Mouse (Mus musculus): ENCODE measurements around the gene Arhgef40. TPM values are rescaled to one million over a fixed set of nuclear protein-coding genes. Genes with fewer than 3 reads are reported as not detected.

Arhgef40 gene
- polyA plus RNA-seq, 1 experiment from 2014 or later: 92.6 TPM

DNA sequence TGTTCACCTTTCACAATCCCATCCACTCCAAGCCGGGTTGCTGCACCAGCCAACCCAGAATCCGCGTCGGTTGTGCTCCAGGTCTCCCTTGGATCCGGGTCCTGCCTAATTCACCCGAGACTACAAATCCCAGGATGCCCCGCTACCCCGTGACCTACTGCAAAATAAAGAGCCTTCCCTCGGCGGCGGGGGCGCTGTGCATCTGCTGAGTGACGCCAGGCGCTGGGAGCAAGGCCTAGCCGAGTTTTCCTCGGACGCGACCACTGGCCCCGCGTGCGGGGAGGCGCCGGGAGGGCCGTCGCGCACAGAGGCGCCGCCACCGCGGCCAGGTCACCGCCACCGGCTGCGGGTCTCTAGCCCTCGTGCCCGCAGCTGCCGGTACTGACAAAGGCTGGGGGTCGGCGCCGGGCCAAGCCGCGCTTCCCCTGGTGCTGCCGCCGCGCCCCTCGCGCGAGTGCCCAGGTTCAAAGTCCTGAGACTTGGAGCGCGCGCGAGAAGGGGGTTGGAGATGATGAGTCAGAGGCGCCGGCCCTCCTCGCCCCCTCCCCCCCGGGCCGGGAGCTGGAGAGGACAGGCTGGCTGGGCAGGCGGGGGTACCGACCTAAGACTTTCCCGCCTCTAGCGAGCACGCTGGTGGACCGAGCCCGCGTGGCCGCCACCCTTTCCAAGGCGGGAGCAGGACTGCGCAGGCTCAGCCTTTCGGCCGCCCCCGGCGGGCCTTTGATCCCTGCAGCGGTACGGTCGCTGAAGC is 35.2 kb downstream of the Arhgef40 start:
- H3K4me3 ChIP-seq (replicated peaks; ENCODE audit: low read length): peak overlapping the region; percentile 70
- H3K27me3 ChIP-seq (ENCODE audit: control insufficient read depth, insufficient read depth, low read length): no peaks in the 10 kb centered on the region
- peak overlapping the region; percentile 77 for H3K4me2 ChIP-seq (ENCODE audit: low read depth, low read length)
- ATAC-seq (ENCODE audit: insufficient read depth, low FRiP score): peak; percentile 89
- H3K27ac ChIP-seq (ENCODE audit: low read length): peak overlapping the region; percentile 100
- WGBS: under 1% methylated on average over 74 of the region's 74 CpGs
- peaks cover 43% of the 10 kb centered on the region for H3K4me1 ChIP-seq (ENCODE audit: control insufficient read depth, insufficient read depth, low read length)
- peak overlapping the region; percentile 94 for H3K9ac ChIP-seq (ENCODE audit: low read length)
- H3K36me3 ChIP-seq (ENCODE audit: control insufficient read depth, insufficient read depth, low read length): no peaks in the 10 kb centered on the region
- no peaks in the 10 kb centered on the region for H3K9me3 ChIP-seq (replicated peaks; ENCODE audit: control insufficient read depth, low read length)

DNA sequence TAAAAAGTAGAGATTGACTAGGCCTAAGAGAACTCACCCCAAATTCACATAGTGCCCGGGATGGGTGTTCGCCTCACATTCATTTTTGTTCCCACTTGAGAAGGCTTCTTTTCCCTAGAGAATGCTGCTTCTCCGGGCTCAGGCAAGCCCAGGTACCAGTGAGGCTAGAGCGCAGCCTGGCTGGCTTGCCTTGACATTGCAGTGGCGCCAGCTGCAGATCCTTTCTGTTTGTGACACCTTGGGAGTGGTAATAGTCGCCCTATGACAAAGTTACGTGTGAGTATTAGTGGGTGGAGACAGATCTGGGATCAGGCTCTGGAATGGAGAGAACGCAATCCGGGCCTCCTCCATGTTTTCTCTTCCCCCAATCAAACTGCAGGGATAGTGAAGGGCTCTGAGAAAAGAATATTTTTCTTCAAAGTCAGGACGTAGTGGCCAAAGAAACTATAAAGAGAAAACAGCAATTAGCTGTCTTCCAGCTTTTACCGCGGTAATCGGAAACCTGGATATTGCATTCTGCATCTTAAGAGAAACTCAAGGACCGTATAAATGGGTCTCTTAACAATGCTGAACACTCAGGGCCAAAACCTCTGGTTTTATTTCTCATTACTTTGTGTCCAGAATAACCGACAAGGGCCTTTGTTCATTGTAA is 36.1 kb downstream of the Arhgef40 start, which contains the start of gene Zfp219:
Gene Zfp219 (minus strand): TSS at position 248 of the 652 bp plus-strand sequence.
- H3K27ac ChIP-seq (ENCODE audit: low read length): peak within 1 kb of the TSS; percentile 100
- ATAC-seq (ENCODE audit: insufficient read depth, low FRiP score): peak; percentile 76
- peak within 1 kb of the TSS; percentile 70 for H3K4me3 ChIP-seq (replicated peaks; ENCODE audit: low read length)
- H3K4me1 ChIP-seq (ENCODE audit: control insufficient read depth, insufficient read depth, low read length): peaks cover 39% of the 10 kb centered on the region
- no peaks in the 10 kb centered on the region for H3K27me3 ChIP-seq (ENCODE audit: control insufficient read depth, insufficient read depth, low read length)
- H3K9ac ChIP-seq (ENCODE audit: low read length): peak within 1 kb of the TSS; percentile 94
- peak within 1 kb of the TSS; percentile 77 for H3K4me2 ChIP-seq (ENCODE audit: low read depth, low read length)
- no peaks in the 10 kb centered on the region for H3K9me3 ChIP-seq (replicated peaks; ENCODE audit: control insufficient read depth, low read length)
- H3K36me3 ChIP-seq (ENCODE audit: control insufficient read depth, insufficient read depth, low read length): no peaks in the 10 kb centered on the region
- WGBS: 6% methylated on average over 15 of the region's 15 CpGs

DNA sequence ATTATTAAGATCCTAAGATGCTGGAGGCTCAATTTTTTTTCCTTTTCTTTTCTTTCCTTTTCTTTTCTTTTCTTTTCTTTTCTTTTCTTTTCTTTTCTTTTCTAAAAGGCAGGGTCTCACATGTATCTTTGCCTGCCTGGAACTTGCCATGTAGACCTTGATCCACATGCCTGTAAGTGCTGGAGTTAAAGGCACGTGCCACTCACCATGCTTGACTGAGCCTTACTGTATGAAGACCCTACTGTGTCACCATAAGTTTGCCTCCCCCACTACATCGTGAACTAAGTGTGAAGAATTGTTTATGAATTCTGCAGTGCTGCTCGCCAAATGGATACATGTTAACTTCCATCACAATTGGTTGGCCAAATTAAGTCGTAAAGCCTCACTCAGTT is 36.6 kb downstream of the Arhgef40 start:
- Histone ChIP-seq H3K4me2 (ENCODE audit: low read depth, low read length) (peak overlapping the region; percentile 77), H3K4me3 (replicated peaks; ENCODE audit: low read length) (peak overlapping the region; percentile 70), H3K4me1 (ENCODE audit: control insufficient read depth, insufficient read depth, low read length) (peaks cover 34% of the 10 kb centered on the region), H3K9ac (ENCODE audit: low read length) (no peak overlapping the region), H3K27ac (ENCODE audit: low read length) (peak overlapping the region; percentile 100), H3K9me3 (replicated peaks; ENCODE audit: control insufficient read depth, low read length) (no peaks in the 10 kb centered on the region), H3K27me3 (ENCODE audit: control insufficient read depth, insufficient read depth, low read length) (no peaks in the 10 kb centered on the region), H3K36me3 (ENCODE audit: control insufficient read depth, insufficient read depth, low read length) (no peaks in the 10 kb centered on the region)
- WGBS: 51% methylated on average over 4 of the region's 4 CpGs
- ATAC-seq (ENCODE audit: insufficient read depth, low FRiP score): no peak

DNA sequence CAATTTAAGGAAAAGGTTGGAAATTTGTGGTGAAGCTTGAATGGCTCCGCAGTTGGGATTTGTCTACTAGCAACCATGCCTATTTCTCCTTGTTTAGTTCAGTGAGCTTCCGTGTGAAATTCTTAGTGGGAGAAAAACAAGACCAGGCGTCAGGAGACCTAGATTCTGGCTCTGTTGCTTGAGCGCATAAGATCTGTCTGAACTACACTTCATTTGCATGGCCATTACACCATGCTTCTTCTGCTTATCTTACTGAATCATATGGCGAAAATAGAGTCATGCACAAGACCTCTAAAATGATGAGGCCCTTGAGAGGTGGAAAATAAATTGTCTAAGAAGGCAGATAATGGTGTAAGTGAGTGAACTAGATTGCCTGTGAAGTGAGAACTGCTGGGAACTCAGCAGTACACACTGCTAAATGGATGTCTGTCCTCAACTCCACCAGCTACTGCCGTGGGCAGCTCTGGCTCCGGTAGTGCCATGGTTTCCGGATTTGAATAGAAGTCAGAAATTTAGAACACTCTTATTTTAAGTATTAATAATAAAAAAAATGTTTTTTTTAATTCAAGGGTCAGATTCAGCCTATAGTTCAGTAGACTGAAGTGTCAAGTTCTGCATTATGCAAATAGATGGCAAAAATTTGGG is 37.2 kb downstream of the Arhgef40 start:
- no peaks in the 10 kb centered on the region for H3K27me3 ChIP-seq (ENCODE audit: control insufficient read depth, insufficient read depth, low read length)
- no peak for ATAC-seq (ENCODE audit: insufficient read depth, low FRiP score)
- H3K9me3 ChIP-seq (replicated peaks; ENCODE audit: control insufficient read depth, low read length): no peaks in the 10 kb centered on the region
- WGBS: 91% methylated on average over 8 of the region's 8 CpGs
- no peaks in the 10 kb centered on the region for H3K36me3 ChIP-seq (ENCODE audit: control insufficient read depth, insufficient read depth, low read length)
- H3K4me2 ChIP-seq (ENCODE audit: low read depth, low read length): no peak overlapping the region
- H3K27ac ChIP-seq (ENCODE audit: low read length): peak overlapping the region; percentile 100
- H3K9ac ChIP-seq (ENCODE audit: low read length): no peak overlapping the region
- H3K4me1 ChIP-seq (ENCODE audit: control insufficient read depth, insufficient read depth, low read length): peaks cover 28% of the 10 kb centered on the region
- H3K4me3 ChIP-seq (replicated peaks; ENCODE audit: low read length): no peak overlapping the region

DNA sequence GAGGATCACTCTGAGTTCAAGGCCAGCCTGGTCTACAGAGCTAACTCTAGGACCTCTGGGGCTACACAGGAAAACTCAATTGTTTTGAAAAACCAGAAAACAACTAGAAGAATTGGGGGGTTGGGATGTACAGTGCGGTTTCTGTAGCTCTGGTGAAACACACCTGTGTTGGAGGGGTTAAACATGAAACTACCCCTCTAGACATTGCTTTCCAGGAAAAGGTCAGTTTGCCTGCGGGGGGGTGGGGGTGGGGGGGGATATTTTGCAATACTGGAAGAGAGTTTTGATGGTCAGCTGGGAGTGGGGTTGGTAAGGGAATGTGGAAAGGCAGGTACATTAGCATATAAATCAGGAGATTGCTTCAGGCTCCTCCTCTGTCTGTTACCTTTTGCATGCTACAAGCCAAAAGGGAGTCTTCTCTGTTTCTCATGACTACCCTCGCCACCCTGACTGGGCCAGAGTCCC is 37.8 kb downstream of the Arhgef40 start:
- 65% methylated on average over 3 of the region's 3 CpGs for whole genome bisulfite sequencing
- ATAC-seq (ENCODE audit: insufficient read depth, low FRiP score): no peak
- Histone ChIP-seq H3K4me1 (ENCODE audit: control insufficient read depth, insufficient read depth, low read length) (peaks cover 24% of the 10 kb centered on the region), H3K27me3 (ENCODE audit: control insufficient read depth, insufficient read depth, low read length) (no peaks in the 10 kb centered on the region), H3K27ac (ENCODE audit: low read length) (peak overlapping the region; percentile 77), H3K4me3 (replicated peaks; ENCODE audit: low read length) (peak overlapping the region; percentile 30; the same call in 1 of the 2 replicates), H3K9me3 (replicated peaks; ENCODE audit: control insufficient read depth, low read length) (no peaks in the 10 kb centered on the region), H3K36me3 (ENCODE audit: control insufficient read depth, insufficient read depth, low read length) (no peaks in the 10 kb centered on the region), H3K4me2 (ENCODE audit: low read depth, low read length) (peak overlapping the region; percentile 61), H3K9ac (ENCODE audit: low read length) (peak overlapping the region; percentile 43)

DNA sequence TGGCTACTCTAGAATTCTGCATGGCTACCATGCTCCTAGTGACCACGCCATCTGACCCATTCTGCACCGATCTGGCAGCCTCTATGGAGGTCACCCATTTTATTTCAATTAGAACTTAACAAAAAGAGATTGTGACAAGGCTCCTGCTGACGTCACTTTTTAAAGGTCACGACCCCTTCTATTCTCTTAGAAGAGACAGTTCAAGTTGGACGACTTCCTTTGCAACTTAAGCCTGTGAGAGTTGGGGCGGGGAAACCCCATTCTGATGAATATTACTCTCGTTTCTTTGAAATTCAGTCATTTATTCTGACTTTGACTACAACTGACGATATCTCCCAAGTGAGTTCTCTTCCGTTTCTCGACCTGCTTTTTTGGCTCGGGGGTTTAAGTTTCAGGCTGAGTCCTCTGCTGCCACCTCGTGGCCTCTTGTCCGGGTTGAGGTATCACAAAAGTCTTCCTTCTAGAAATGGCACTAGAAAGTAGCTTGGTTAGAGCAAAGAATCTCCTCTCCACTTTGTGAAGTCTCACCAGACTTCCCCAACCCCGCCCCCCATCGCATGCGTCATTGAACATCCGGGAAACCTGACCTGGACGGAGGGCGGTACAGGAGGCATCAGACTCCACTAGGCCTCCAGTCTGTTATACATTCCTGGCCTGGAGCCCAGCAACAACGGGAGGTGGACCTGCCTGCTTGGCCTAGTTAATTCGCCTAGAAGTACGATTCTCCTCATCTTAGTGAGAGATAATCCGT is 38.4 kb downstream of the Arhgef40 start:
- peak overlapping the region; percentile 61 for H3K4me2 ChIP-seq (ENCODE audit: low read depth, low read length)
- no peaks in the 10 kb centered on the region for H3K27me3 ChIP-seq (ENCODE audit: control insufficient read depth, insufficient read depth, low read length)
- H3K27ac ChIP-seq (ENCODE audit: low read length): peak overlapping the region; percentile 77
- WGBS: 4% methylated on average over 23 of the region's 23 CpGs
- peak overlapping the region; percentile 30 for H3K4me3 ChIP-seq (replicated peaks; ENCODE audit: low read length)
- peak; percentile 32 for ATAC-seq (ENCODE audit: insufficient read depth, low FRiP score)
- H3K36me3 ChIP-seq (ENCODE audit: control insufficient read depth, insufficient read depth, low read length): no peaks in the 10 kb centered on the region
- H3K4me1 ChIP-seq (ENCODE audit: control insufficient read depth, insufficient read depth, low read length): peaks cover 24% of the 10 kb centered on the region
- no peaks in the 10 kb centered on the region for H3K9me3 ChIP-seq (replicated peaks; ENCODE audit: control insufficient read depth, low read length)
- peak overlapping the region; percentile 43 for H3K9ac ChIP-seq (ENCODE audit: low read length)

DNA sequence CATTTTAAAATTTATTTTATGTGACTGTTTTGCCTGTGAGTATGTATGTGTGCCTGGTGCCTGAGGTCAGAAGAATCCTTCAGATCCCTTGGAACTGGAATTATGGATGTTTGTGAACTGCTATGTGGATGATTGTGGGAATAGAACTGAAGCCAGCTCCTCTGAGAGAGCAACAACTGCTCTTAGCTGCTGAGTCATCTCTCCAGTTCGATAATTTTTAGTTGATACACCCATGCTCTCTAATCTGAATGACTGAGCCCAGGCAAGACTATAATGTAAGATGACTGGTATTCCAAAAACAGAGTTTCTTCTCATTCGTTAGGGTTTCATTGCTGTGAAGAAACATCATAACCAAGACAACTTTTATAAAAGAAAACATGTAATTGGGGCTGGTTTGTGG is 39.6 kb downstream of the Arhgef40 start:
- H3K9ac ChIP-seq (ENCODE audit: low read length): no peak overlapping the region
- H3K27me3 ChIP-seq (ENCODE audit: control insufficient read depth, insufficient read depth, low read length): no peaks in the 10 kb centered on the region
- no peaks in the 10 kb centered on the region for H3K36me3 ChIP-seq (ENCODE audit: control insufficient read depth, insufficient read depth, low read length)
- WGBS: 87% methylated on average over 2 of the region's 2 CpGs
- H3K9me3 ChIP-seq (replicated peaks; ENCODE audit: control insufficient read depth, low read length): no peaks in the 10 kb centered on the region
- no peak overlapping the region for H3K4me2 ChIP-seq (ENCODE audit: low read depth, low read length)
- no peak for ATAC-seq (ENCODE audit: insufficient read depth, low FRiP score)
- peaks cover 16% of the 10 kb centered on the region for H3K4me1 ChIP-seq (ENCODE audit: control insufficient read depth, insufficient read depth, low read length)
- H3K4me3 ChIP-seq (replicated peaks; ENCODE audit: low read length): no peak overlapping the region
- no peak overlapping the region for H3K27ac ChIP-seq (ENCODE audit: low read length)

DNA sequence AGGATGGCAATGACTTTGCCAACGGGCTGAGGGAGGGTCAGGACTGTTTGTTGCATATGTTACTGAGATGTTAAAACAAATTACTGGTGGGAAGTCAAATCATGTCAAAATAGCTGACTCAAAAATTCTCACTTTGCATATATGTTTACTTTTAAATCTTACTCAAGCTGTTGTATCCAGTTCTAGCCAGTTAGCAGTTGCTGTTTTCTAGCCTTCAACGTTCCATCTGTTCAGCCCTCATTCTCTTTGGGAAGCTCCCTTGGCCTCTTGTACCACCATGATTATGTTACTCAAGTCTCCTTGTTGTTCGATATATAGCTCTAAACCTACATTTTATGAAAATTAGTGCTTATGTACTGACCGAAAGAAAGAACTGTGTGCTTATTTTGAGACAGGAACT is 41.8 kb downstream of the Arhgef40 start:
- Histone ChIP-seq H3K9ac (ENCODE audit: low read length) (no peak overlapping the region), H3K9me3 (replicated peaks; ENCODE audit: control insufficient read depth, low read length) (no peaks in the 10 kb centered on the region), H3K27me3 (ENCODE audit: control insufficient read depth, insufficient read depth, low read length) (no peaks in the 10 kb centered on the region), H3K4me2 (ENCODE audit: low read depth, low read length) (no peak overlapping the region), H3K4me1 (ENCODE audit: control insufficient read depth, insufficient read depth, low read length) (peaks cover 12% of the 10 kb centered on the region), H3K36me3 (ENCODE audit: control insufficient read depth, insufficient read depth, low read length) (no peaks in the 10 kb centered on the region), H3K4me3 (replicated peaks; ENCODE audit: low read length) (no peak overlapping the region), H3K27ac (ENCODE audit: low read length) (no peak overlapping the region)
- no peak for ATAC-seq (ENCODE audit: insufficient read depth, low FRiP score)
- 73% methylated on average over 4 of the region's 4 CpGs for WGBS

Measured in stomach, embryonic 16.5 days (tissue).